Mouse (Mus musculus): ENCODE measurements around the gene F2rl1. TPM values are rescaled to one million over a fixed set of nuclear protein-coding genes. Genes with fewer than 3 reads are reported as not detected.

F2rl1 gene
- polyA plus RNA-seq, 1 experiment from 2014 or later = 0.20 TPM

GRCm38 (mm10) chr13:95529246-95529645 lies 4.2 kb upstream of the F2rl1 start:
- H3K4me3 ChIP-seq (ENCODE audit: low read depth, low read length) = no peak overlapping the region
- H3K9me3 ChIP-seq (replicated peaks; ENCODE audit: control insufficient read depth, low read length) = no peaks in the 10 kb centered on the region
- H3K9ac ChIP-seq (ENCODE audit: low read depth, low read length) = no peak overlapping the region
- H3K27me3 ChIP-seq (ENCODE audit: control insufficient read depth, insufficient read depth, low read length) = peaks cover 25% of the 10 kb centered on the region
- WGBS (ENCODE audit: insufficient replicate concordance) = 87% methylated on average over 2 of the region's 2 CpGs
- peaks cover 13% of the 10 kb centered on the region; the same call in 1 of the 2 replicates for H3K4me1 ChIP-seq (ENCODE audit: control insufficient read depth, insufficient read depth, low read length)
- no peak overlapping the region for H3K27ac ChIP-seq (ENCODE audit: low read depth, low read length)
- ATAC-seq (replicated peaks; ENCODE audit: insufficient number of reproducible peaks, low FRiP score, low TSS enrichment) = no peak
- no peak overlapping the region for H3K4me2 ChIP-seq
- H3K36me3 ChIP-seq (ENCODE audit: control insufficient read depth, insufficient read depth, low read length) = no peaks in the 10 kb centered on the region

GRCm38 (mm10) chr13:95524424-95524673 lies 678 bp downstream of the F2rl1 start:
- peaks cover 30% of the 10 kb centered on the region for H3K27me3 ChIP-seq (ENCODE audit: control insufficient read depth, insufficient read depth, low read length)
- peaks cover 12% of the 10 kb centered on the region; the same call in 1 of the 2 replicates for H3K4me1 ChIP-seq (ENCODE audit: control insufficient read depth, insufficient read depth, low read length)
- H3K9me3 ChIP-seq (replicated peaks; ENCODE audit: control insufficient read depth, low read length) = no peaks in the 10 kb centered on the region
- peak overlapping the region; percentile 97 for H3K4me2 ChIP-seq
- H3K4me3 ChIP-seq (ENCODE audit: low read depth, low read length) = peak overlapping the region; percentile 50
- H3K9ac ChIP-seq (ENCODE audit: low read depth, low read length) = peak overlapping the region; percentile 61; the same call in 1 of the 2 replicates
- no peak for ATAC-seq (replicated peaks; ENCODE audit: insufficient number of reproducible peaks, low FRiP score, low TSS enrichment)
- 1% methylated on average over 13 of the region's 13 CpGs for WGBS (ENCODE audit: insufficient replicate concordance)
- no peak overlapping the region for H3K27ac ChIP-seq (ENCODE audit: low read depth, low read length)
- H3K36me3 ChIP-seq (ENCODE audit: control insufficient read depth, insufficient read depth, low read length) = no peaks in the 10 kb centered on the region

- Histone ChIP-seq H3K9ac (ENCODE audit: low read depth, low read length) (peak overlapping the region; percentile 61; the same call in 1 of the 2 replicates), H3K9me3 (replicated peaks; ENCODE audit: control insufficient read depth, low read length) (no peaks in the 10 kb centered on the region), H3K27me3 (ENCODE audit: control insufficient read depth, insufficient read depth, low read length) (peaks cover 30% of the 10 kb centered on the region), H3K4me1 (ENCODE audit: control insufficient read depth, insufficient read depth, low read length) (peaks cover 12% of the 10 kb centered on the region; the same call in 1 of the 2 replicates), H3K4me2 (peak overlapping the region; percentile 97), H3K36me3 (ENCODE audit: control insufficient read depth, insufficient read depth, low read length) (no peaks in the 10 kb centered on the region), H3K4me3 (ENCODE audit: low read depth, low read length) (peak overlapping the region; percentile 50), H3K27ac (ENCODE audit: low read depth, low read length) (no peak overlapping the region)
- WGBS (ENCODE audit: insufficient replicate concordance) = 3% methylated on average over 29 of the region's 29 CpGs
- ATAC-seq (replicated peaks; ENCODE audit: insufficient number of reproducible peaks, low FRiP score, low TSS enrichment) = no peak
These were observed 1.2 kb downstream of the F2rl1 start for GRCm38 (mm10) chr13:95523659-95524423.

GRCm38 (mm10) chr13:95522176-95522575 lies 2.9 kb downstream of the F2rl1 start:
- WGBS (ENCODE audit: insufficient replicate concordance) = 88% methylated on average over 10 of the region's 10 CpGs
- Histone ChIP-seq H3K27me3 (ENCODE audit: control insufficient read depth, insufficient read depth, low read length) (peaks cover 27% of the 10 kb centered on the region), H3K36me3 (ENCODE audit: control insufficient read depth, insufficient read depth, low read length) (no peaks in the 10 kb centered on the region), H3K9ac (ENCODE audit: low read depth, low read length) (no peak overlapping the region), H3K9me3 (replicated peaks; ENCODE audit: control insufficient read depth, low read length) (no peaks in the 10 kb centered on the region), H3K4me3 (ENCODE audit: low read depth, low read length) (no peak overlapping the region), H3K4me2 (no peak overlapping the region), H3K4me1 (ENCODE audit: control insufficient read depth, insufficient read depth, low read length) (peaks cover 12% of the 10 kb centered on the region; the same call in 1 of the 2 replicates), H3K27ac (ENCODE audit: low read depth, low read length) (no peak overlapping the region)
- no peak for ATAC-seq (replicated peaks; ENCODE audit: insufficient number of reproducible peaks, low FRiP score, low TSS enrichment)

GRCm38 (mm10) chr13:95521029-95521428 lies 4.0 kb downstream of the F2rl1 start:
- Histone ChIP-seq H3K4me3 (ENCODE audit: low read depth, low read length) (no peak overlapping the region), H3K36me3 (ENCODE audit: control insufficient read depth, insufficient read depth, low read length) (no peaks in the 10 kb centered on the region), H3K27me3 (ENCODE audit: control insufficient read depth, insufficient read depth, low read length) (peaks cover 20% of the 10 kb centered on the region), H3K9ac (ENCODE audit: low read depth, low read length) (no peak overlapping the region), H3K4me1 (ENCODE audit: control insufficient read depth, insufficient read depth, low read length) (peaks cover 12% of the 10 kb centered on the region; the same call in 1 of the 2 replicates), H3K9me3 (replicated peaks; ENCODE audit: control insufficient read depth, low read length) (no peaks in the 10 kb centered on the region), H3K4me2 (no peak overlapping the region), H3K27ac (ENCODE audit: low read depth, low read length) (no peak overlapping the region)
- 70% methylated on average over 6 of the region's 6 CpGs for whole genome bisulfite sequencing (ENCODE audit: insufficient replicate concordance)
- ATAC-seq (replicated peaks; ENCODE audit: insufficient number of reproducible peaks, low FRiP score, low TSS enrichment) = no peak

- ATAC-seq (replicated peaks; ENCODE audit: insufficient number of reproducible peaks, low FRiP score, low TSS enrichment) = no peak
- 70% methylated on average over 4 of the region's 4 CpGs for WGBS (ENCODE audit: insufficient replicate concordance)
- H3K4me1 ChIP-seq (ENCODE audit: control insufficient read depth, insufficient read depth, low read length) = no peaks in the 10 kb centered on the region
These were observed 10.3 kb downstream of the F2rl1 start for GRCm38 (mm10) chr13:95514756-95515155.

GRCm38 (mm10) chr13:95510054-95510453 lies 15.0 kb downstream of the F2rl1 start:
- H3K27ac ChIP-seq (ENCODE audit: low read depth, low read length) = no peak overlapping the region
- WGBS (ENCODE audit: insufficient replicate concordance) = 84% methylated on average over 5 of the region's 5 CpGs
- no peak overlapping the region for H3K4me3 ChIP-seq (ENCODE audit: low read depth, low read length)
- H3K4me2 ChIP-seq = no peak overlapping the region
- no peaks in the 10 kb centered on the region for H3K4me1 ChIP-seq (ENCODE audit: control insufficient read depth, insufficient read depth, low read length)
- no peaks in the 10 kb centered on the region for H3K27me3 ChIP-seq (ENCODE audit: control insufficient read depth, insufficient read depth, low read length)
- no peaks in the 10 kb centered on the region for H3K9me3 ChIP-seq (replicated peaks; ENCODE audit: control insufficient read depth, low read length)
- H3K9ac ChIP-seq (ENCODE audit: low read depth, low read length) = no peak overlapping the region
- ATAC-seq (replicated peaks; ENCODE audit: insufficient number of reproducible peaks, low FRiP score, low TSS enrichment) = no peak
- no peaks in the 10 kb centered on the region for H3K36me3 ChIP-seq (ENCODE audit: control insufficient read depth, insufficient read depth, low read length)

More at GRCm38 (mm10) chr13:95514756-95515155, 10.3 kb downstream of the F2rl1 start:
- no peak overlapping the region for H3K4me2 ChIP-seq
- no peak overlapping the region for H3K4me3 ChIP-seq (ENCODE audit: low read depth, low read length)
- H3K9me3 ChIP-seq (replicated peaks; ENCODE audit: control insufficient read depth, low read length) = no peaks in the 10 kb centered on the region
- H3K27me3 ChIP-seq (ENCODE audit: control insufficient read depth, insufficient read depth, low read length) = no peaks in the 10 kb centered on the region
- H3K9ac ChIP-seq (ENCODE audit: low read depth, low read length) = no peak overlapping the region
- H3K36me3 ChIP-seq (ENCODE audit: control insufficient read depth, insufficient read depth, low read length) = no peaks in the 10 kb centered on the region
- H3K27ac ChIP-seq (ENCODE audit: low read depth, low read length) = no peak overlapping the region

GRCm38 (mm10) chr13:95503279-95503917 lies 21.6 kb downstream of the F2rl1 start:
- ATAC-seq (replicated peaks; ENCODE audit: insufficient number of reproducible peaks, low FRiP score, low TSS enrichment) = no peak

More at GRCm38 (mm10) chr13:95503279-95503917, 21.6 kb downstream of the F2rl1 start:
- Histone ChIP-seq H3K36me3 (ENCODE audit: control insufficient read depth, insufficient read depth, low read length) (no peaks in the 10 kb centered on the region), H3K9ac (ENCODE audit: low read depth, low read length) (no peak overlapping the region), H3K27ac (ENCODE audit: low read depth, low read length) (no peak overlapping the region), H3K9me3 (replicated peaks; ENCODE audit: control insufficient read depth, low read length) (no peaks in the 10 kb centered on the region), H3K27me3 (ENCODE audit: control insufficient read depth, insufficient read depth, low read length) (no peaks in the 10 kb centered on the region), H3K4me2 (no peak overlapping the region), H3K4me3 (ENCODE audit: low read depth, low read length) (no peak overlapping the region), H3K4me1 (ENCODE audit: control insufficient read depth, insufficient read depth, low read length) (no peaks in the 10 kb centered on the region)
- 76% methylated on average over 8 of the region's 8 CpGs for WGBS (ENCODE audit: insufficient replicate concordance)

All from heart, embryonic 11.5 days (tissue).